Mouse (Mus musculus) heart, postnatal 25 days (tissue): ENCODE data around the gene Gzmk. TPM values are rescaled to one million over a fixed set of nuclear protein-coding genes. Genes with fewer than 3 reads are reported as not detected.
"Not testable (repeated sequence)": the region's sequence is repeated elsewhere in the genome, so short reads cannot be mapped to it uniquely, and the experiment has no call there.

Experiments
- DNase-seq: peaks from one replicate; pipeline ENCODE4 v3.0.0; 2022; ENCODE audit warnings: low spot score
- intact Hi-C: fragments of 180-260 bp; cut with DNase I; formaldehyde crosslinking; loops from one replicate; pipeline ENCODE4 v1.15.1; 2025
- total RNA-seq, 2 experiments: library from RNA; stranded (reverse); gene quantifications; 2 replicates each; pipeline ENCODE4 v1.2.3; 2021

The Gzmk gene
- total RNA-seq: not detected

DNA sequence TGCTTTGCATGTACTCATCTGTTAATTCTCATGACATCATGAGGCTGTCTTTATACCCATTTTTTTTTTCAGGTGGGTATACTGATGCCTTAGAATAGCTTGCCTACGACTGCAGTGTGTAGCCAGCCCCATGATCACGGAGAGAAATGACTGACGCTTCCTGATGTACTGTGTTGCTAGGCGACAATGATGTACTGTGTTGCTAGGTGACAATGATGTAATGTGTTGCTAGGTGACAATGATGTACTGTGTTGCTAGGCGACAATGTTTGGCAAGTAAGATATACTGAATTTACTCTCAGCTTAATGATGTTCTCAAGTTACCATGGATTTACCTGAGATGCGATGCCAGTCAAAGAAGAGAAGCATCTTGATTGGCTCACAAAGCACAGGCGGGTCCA, at the start of gene Gzmk:
TSS of gene Gzmk (minus strand) at position 98 of the 400 bp plus-strand sequence.
- intact Hi-C loops: loop anchor here (5.0 kb wide), 1 partner anchor 41 kb away; no protein-coding TSS in a partner anchor
- no peak for DNase-seq

DNA sequence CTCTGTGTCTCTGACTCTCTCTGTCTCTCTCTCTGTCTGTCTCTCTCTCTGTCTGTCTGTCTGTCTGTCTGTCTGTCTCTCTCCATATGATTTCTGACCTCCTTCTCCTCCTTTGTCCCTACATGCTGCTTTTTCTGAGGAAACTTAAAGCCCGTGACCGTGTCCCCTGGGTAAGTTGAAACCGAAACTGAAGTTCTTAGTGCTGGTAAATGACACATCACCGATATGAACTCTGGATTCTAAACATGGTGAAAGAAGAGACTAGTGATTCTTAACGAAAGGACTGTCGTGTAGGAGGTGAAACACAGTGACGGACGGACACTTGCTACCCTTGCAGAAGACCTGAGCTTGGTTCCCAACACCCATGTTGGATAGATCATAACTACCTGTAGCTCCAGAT, 45.5 kb upstream of the Gzmk start:
- intact Hi-C loops: no loop called here
- DNase-seq: no peak

GRCm38 (mm10) chr13:113269777-113270776, 44.4 kb upstream of the Gzmk start:
- intact Hi-C loops: loop anchor here (5.0 kb wide), 5 partner anchors 43 to 592 kb away; partner anchors contain the start of genes Gzmk and Snx18

GRCm38 (mm10) chr13:113267204-113267603, 41.5 kb upstream of the Gzmk start:
- DNase-seq: no peak
- intact Hi-C loops: loop anchor here (5.0 kb wide), 5 partner anchors 40 to 595 kb away; partner anchors contain the start of genes Gzmk and Snx18

More at GRCm38 (mm10) chr13:113269777-113270776, 44.4 kb upstream of the Gzmk start:
- DNase-seq: peak; percentile 40

- intact Hi-C loops: loop anchor here (5.0 kb wide), 5 partner anchors 39 to 596 kb away; partner anchors contain the start of genes Gzmk and Snx18
Measured at GRCm38 (mm10) chr13:113266495-113266951, 40.8 kb upstream of the Gzmk start.

DNA sequence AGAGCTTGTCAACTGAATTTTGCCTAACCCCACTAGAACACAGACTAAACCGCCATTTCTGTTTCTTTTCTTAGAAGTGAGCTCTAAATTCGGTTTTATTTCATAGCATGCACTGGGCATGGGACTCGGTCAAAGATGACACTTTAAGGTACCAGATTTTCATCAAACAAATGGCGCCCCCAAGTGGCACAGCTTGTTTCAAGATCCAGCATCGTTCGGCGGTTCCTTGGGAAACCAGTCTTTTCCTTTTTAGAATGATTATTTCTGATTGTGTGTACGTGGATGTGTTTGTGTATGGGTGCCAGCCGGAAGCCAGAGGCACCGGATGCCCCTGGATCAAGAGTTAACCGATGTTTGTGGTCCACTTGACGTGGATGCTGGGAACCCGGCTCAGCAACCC, 39.5 kb upstream of the Gzmk start:
- no peak for DNase-seq
- intact Hi-C loops: loop anchor here (1.0 to 5.0 kb wide), 6 partner anchors 38 to 597 kb away; partner anchors contain the start of genes Gpx8, Gzmk and Snx18

More at GRCm38 (mm10) chr13:113266495-113266951, 40.8 kb upstream of the Gzmk start:
- peak; percentile 18 for DNase-seq

- no peak for DNase-seq
- intact Hi-C loops: no loop called here
Measured at GRCm38 (mm10) chr13:113262822-113263221, 37.1 kb upstream of the Gzmk start.

DNA sequence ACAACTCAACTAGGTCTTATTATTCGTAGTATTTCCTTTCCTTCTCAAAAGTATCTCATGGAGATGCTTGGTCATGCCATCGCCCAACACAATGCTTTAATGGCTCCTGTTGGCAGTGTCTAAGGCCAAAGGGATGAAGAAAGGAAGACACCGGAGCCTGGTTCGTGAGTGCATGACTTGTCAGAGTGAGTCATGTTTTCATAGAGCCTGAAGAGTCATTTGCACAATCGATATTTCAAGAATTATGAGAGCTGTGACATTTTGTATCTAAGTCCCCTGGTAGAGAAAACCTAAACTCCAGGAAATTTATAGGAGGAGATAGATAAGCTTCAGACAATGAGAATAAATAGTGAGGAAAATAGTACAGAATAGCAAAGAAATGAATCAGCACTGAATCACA, 33.5 kb upstream of the Gzmk start:
- intact Hi-C loops: no loop called here
- DNase-seq: no peak

GRCm38 (mm10) chr13:113257190-113257589, 31.5 kb upstream of the Gzmk start:
- no peak for DNase-seq
- intact Hi-C loops: no loop called here

GRCm38 (mm10) chr13:113256766-113257165, 31.1 kb upstream of the Gzmk start:
- DNase-seq: no peak
- intact Hi-C loops: no loop called here

- intact Hi-C loops: not testable (repeated sequence)
Measured at GRCm38 (mm10) chr13:113252580-113252979, 26.9 kb upstream of the Gzmk start.

GRCm38 (mm10) chr13:113245025-113245424, 19.3 kb upstream of the Gzmk start:
- intact Hi-C loops: no loop called here
- DNase-seq: no peak

More at GRCm38 (mm10) chr13:113252580-113252979, 26.9 kb upstream of the Gzmk start:
- not testable (repeated sequence) for DNase-seq

DNA sequence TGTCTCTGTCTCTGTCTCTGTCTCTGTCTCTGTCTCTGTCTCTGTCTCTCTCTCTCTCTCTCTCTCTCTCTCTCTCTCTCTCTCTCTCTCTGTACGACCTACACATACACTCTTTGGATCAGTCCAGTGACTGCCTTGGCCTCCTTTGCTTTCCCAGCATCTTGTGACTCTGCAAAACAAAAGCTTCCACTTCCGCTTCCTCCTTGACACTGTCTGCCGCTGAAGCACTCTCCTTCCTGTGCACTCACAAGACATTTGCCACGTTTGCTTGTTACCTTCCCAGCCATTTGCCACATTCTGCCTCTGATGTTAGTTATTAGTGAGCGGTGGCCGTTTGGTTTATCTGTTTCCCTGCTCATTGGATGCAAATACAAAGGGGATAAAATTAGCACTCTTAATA, 16.4 kb upstream of the Gzmk start:
- DNase-seq: no peak
- intact Hi-C loops: no loop called here

GRCm38 (mm10) chr13:113227666-113228463, 2.2 kb upstream of the Gzmk start:
- intact Hi-C loops: loop anchor here (5.0 kb wide), 1 partner anchor 39 kb away; no protein-coding TSS in a partner anchor
- no peak for DNase-seq

DNA sequence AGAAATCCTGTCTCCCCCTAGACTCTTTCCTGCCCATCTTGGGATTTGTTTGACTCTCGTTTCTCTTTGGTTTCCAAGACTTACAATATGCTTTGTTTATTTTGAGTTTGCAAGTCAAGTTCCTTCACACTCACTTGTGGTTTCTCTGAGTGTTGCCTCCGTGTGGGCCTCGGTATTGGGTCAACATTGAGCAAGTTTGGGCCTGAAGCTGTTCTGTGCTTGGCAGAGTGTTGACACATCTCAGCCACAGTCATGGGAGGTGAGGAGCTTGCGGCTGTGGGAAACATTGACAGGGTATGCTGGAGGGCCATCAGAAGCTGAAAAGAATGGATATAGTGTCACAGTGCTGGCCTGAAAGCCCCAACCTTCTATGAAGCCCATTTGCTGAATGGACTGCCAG, 1.4 kb upstream of the Gzmk start:
- intact Hi-C loops: loop anchor here (5.0 kb wide), 1 partner anchor 40 kb away; no protein-coding TSS in a partner anchor

DNA sequence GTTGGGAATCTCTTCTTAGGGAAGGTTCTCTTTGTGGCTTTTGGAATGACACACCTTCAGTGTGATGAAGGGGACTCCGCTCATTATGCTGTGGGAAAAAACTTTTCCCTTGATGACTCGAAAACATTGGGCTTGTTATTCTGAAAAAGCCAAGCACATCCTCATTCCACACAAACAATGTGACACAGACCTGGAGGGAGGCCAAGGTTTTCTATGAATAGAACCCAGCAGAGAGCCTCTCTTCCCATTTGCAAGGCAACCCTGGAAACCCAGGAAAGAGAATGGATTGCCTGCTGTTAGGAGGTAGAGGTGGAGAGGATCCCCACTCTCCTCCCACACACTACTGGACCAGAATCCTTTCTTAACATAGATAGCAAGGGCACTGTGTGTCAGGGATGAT, 1.6 kb downstream of the Gzmk start:
- peak; percentile 20 for DNase-seq
- intact Hi-C loops: no loop called here

More for the DNA sequence above, 1.4 kb upstream of the Gzmk start:
- DNase-seq: no peak

DNA sequence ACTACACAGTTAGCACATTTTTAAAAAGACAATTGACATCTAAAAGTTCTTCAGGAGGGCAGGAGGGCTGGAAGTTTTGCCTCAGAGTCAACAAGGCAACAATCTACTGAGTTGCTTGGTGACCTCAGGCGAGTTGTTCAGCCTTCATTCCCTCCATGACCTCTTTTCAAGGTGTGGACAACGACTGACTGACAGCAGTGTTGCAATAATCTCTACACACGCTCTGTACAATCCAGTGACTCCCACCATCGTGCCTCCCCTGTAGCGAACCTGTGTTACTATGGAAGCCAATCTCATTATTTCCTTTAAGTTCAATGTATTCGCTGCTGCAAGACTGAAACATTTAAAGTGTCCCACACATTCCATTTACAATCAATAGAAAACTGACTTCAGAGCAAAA, 3.9 kb downstream of the Gzmk start:
- intact Hi-C loops: no loop called here
- DNase-seq: no peak

- DNase-seq: no peak
- intact Hi-C loops: no loop called here
Measured at GRCm38 (mm10) chr13:113213865-113214264, 11.8 kb downstream of the Gzmk start.

- intact Hi-C loops: no loop called here
- DNase-seq: no peak
Measured at GRCm38 (mm10) chr13:113212401-113212800, 13.3 kb downstream of the Gzmk start.

DNA sequence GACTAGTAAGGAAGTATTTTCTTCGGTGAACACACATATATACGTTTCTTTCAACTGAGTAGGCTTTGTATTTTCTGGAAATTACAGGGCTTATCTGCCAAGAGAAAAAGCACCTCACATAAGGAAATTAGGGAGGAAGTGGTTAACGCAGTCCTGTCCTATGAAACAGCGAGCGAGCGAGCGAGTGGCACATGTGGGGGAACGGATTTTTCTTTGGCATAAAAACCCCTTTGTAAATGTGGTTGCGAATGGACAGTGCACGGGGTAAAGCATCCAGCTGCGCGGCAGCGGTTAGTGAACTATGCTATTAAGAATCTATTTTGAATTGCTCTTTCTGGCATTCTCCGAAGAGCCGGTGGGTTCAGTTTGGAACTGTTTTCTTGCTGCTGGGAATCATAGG, 14.4 kb downstream of the Gzmk start:
- intact Hi-C loops: no loop called here
- DNase-seq: no peak
